Mouse (Mus musculus): ENCODE data around the gene Gse1. TPM values are rescaled to one million over a fixed set of nuclear protein-coding genes. Genes with fewer than 3 reads are reported as not detected.

Gene Gse1
- polyA plus RNA-seq, 1 experiment, result 17.1 TPM

- peaks cover 71% of the 10 kb centered on the region for H3K4me1 ChIP-seq (ENCODE audit: control insufficient read depth)
- H3K9me3 ChIP-seq (ENCODE audit: control insufficient read depth, low read length), result peaks cover 5% of the 10 kb centered on the region
- H3K4me3 ChIP-seq (replicated peaks), result no peak overlapping the region
- no peaks in the 10 kb centered on the region; the same call in 1 of the 2 replicates for H3K27me3 ChIP-seq (ENCODE audit: control insufficient read depth)
- H3K36me3 ChIP-seq (ENCODE audit: control insufficient read depth), result peaks cover 5% of the 10 kb centered on the region; the same call in 1 of the 2 replicates
- TF ChIP-seq GATA1 (IDR thresholded peaks at IDR 0.05; ENCODE audit: low read length), result no peak
- TF ChIP-seq TAL1 (IDR thresholded peaks at IDR 0.05; ENCODE audit: low read length), result no peak
These were observed 153.6 kb downstream of the Gse1 start for GRCm38 (mm10) chr8:120381865-120382264.

GRCm38 (mm10) chr8:120382436-120383203, 154.4 kb downstream of the Gse1 start:
- Histone ChIP-seq H3K36me3 (ENCODE audit: control insufficient read depth) (peaks cover 5% of the 10 kb centered on the region; the same call in 1 of the 2 replicates), H3K4me1 (ENCODE audit: control insufficient read depth) (peaks cover 71% of the 10 kb centered on the region), H3K4me3 (replicated peaks) (no peak overlapping the region), H3K9me3 (ENCODE audit: control insufficient read depth, low read length) (peaks cover 5% of the 10 kb centered on the region), H3K27me3 (ENCODE audit: control insufficient read depth) (no peaks in the 10 kb centered on the region; the same call in 1 of the 2 replicates)
- TF ChIP-seq TAL1 (IDR thresholded peaks at IDR 0.05; ENCODE audit: low read length), result no peak
- no peak for TF ChIP-seq GATA1 (IDR thresholded peaks at IDR 0.05; ENCODE audit: low read length)

GRCm38 (mm10) chr8:120383204-120383560, 154.9 kb downstream of the Gse1 start:
- TF ChIP-seq GATA1 (IDR thresholded peaks at IDR 0.05; ENCODE audit: low read length) (no peak), TAL1 (IDR thresholded peaks at IDR 0.05; ENCODE audit: low read length) (no peak)
- peaks cover 69% of the 10 kb centered on the region for H3K4me1 ChIP-seq (ENCODE audit: control insufficient read depth)
- peaks cover 5% of the 10 kb centered on the region for H3K9me3 ChIP-seq (ENCODE audit: control insufficient read depth, low read length)
- H3K4me3 ChIP-seq (replicated peaks), result no peak overlapping the region
- H3K27me3 ChIP-seq (ENCODE audit: control insufficient read depth), result no peaks in the 10 kb centered on the region; the same call in 1 of the 2 replicates
- H3K36me3 ChIP-seq (ENCODE audit: control insufficient read depth), result peaks cover 5% of the 10 kb centered on the region; the same call in 1 of the 2 replicates

GRCm38 (mm10) chr8:120383713-120384112, 155.5 kb downstream of the Gse1 start:
- H3K9me3 ChIP-seq (ENCODE audit: control insufficient read depth, low read length), result peaks cover 5% of the 10 kb centered on the region
- TF ChIP-seq GATA1 (IDR thresholded peaks at IDR 0.05; ENCODE audit: low read length) (no peak), TAL1 (IDR thresholded peaks at IDR 0.05; ENCODE audit: low read length) (no peak)
- no peak overlapping the region for H3K4me3 ChIP-seq (replicated peaks)
- peaks cover 5% of the 10 kb centered on the region; the same call in 1 of the 2 replicates for H3K36me3 ChIP-seq (ENCODE audit: control insufficient read depth)
- H3K4me1 ChIP-seq (ENCODE audit: control insufficient read depth), result peaks cover 66% of the 10 kb centered on the region
- no peaks in the 10 kb centered on the region; the same call in 1 of the 2 replicates for H3K27me3 ChIP-seq (ENCODE audit: control insufficient read depth)

GRCm38 (mm10) chr8:120384745-120385144, 156.5 kb downstream of the Gse1 start:
- Histone ChIP-seq H3K9me3 (ENCODE audit: control insufficient read depth, low read length) (peaks cover 5% of the 10 kb centered on the region), H3K27me3 (ENCODE audit: control insufficient read depth) (no peaks in the 10 kb centered on the region; the same call in 1 of the 2 replicates), H3K4me3 (replicated peaks) (no peak overlapping the region), H3K36me3 (ENCODE audit: control insufficient read depth) (peaks cover 5% of the 10 kb centered on the region; the same call in 1 of the 2 replicates), H3K4me1 (ENCODE audit: control insufficient read depth) (peaks cover 67% of the 10 kb centered on the region)
- no peak for TF ChIP-seq GATA1 (IDR thresholded peaks at IDR 0.05; ENCODE audit: low read length)
- no peak for TF ChIP-seq TAL1 (IDR thresholded peaks at IDR 0.05; ENCODE audit: low read length)

- H3K36me3 ChIP-seq (ENCODE audit: control insufficient read depth), result peaks cover 5% of the 10 kb centered on the region; the same call in 1 of the 2 replicates
- no peak overlapping the region for H3K4me3 ChIP-seq (replicated peaks)
- peaks cover 63% of the 10 kb centered on the region for H3K4me1 ChIP-seq (ENCODE audit: control insufficient read depth)
- no peaks in the 10 kb centered on the region; the same call in 1 of the 2 replicates for H3K27me3 ChIP-seq (ENCODE audit: control insufficient read depth)
- TF ChIP-seq TAL1 (IDR thresholded peaks at IDR 0.05; ENCODE audit: low read length) (no peak), GATA1 (IDR thresholded peaks at IDR 0.05; ENCODE audit: low read length) (no peak)
- peaks cover 5% of the 10 kb centered on the region for H3K9me3 ChIP-seq (ENCODE audit: control insufficient read depth, low read length)
These were observed 160.0 kb downstream of the Gse1 start for GRCm38 (mm10) chr8:120388246-120388645.

- no peaks in the 10 kb centered on the region; the same call in 1 of the 2 replicates for H3K9me3 ChIP-seq (ENCODE audit: control insufficient read depth, low read length)
- peaks cover 2% of the 10 kb centered on the region; the same call in 1 of the 2 replicates for H3K36me3 ChIP-seq (ENCODE audit: control insufficient read depth)
- H3K4me1 ChIP-seq (ENCODE audit: control insufficient read depth), result peaks cover 58% of the 10 kb centered on the region
- no peak for TF ChIP-seq TAL1 (IDR thresholded peaks at IDR 0.05; ENCODE audit: low read length)
- no peak for TF ChIP-seq GATA1 (IDR thresholded peaks at IDR 0.05; ENCODE audit: low read length)
- H3K27me3 ChIP-seq (ENCODE audit: control insufficient read depth), result no peaks in the 10 kb centered on the region
- no peak overlapping the region for H3K4me3 ChIP-seq (replicated peaks)
These were observed 162.3 kb downstream of the Gse1 start for GRCm38 (mm10) chr8:120390598-120390997.

GRCm38 (mm10) chr8:120391856-120392255, 163.6 kb downstream of the Gse1 start:
- Histone ChIP-seq H3K9me3 (ENCODE audit: control insufficient read depth, low read length) (peaks cover 5% of the 10 kb centered on the region), H3K27me3 (ENCODE audit: control insufficient read depth) (peaks cover under 1% of the 10 kb centered on the region), H3K36me3 (ENCODE audit: control insufficient read depth) (no peaks in the 10 kb centered on the region), H3K4me1 (ENCODE audit: control insufficient read depth) (peaks cover 50% of the 10 kb centered on the region), H3K4me3 (replicated peaks) (no peak overlapping the region)
- TF ChIP-seq TAL1 (IDR thresholded peaks at IDR 0.05; ENCODE audit: low read length) (no peak), GATA1 (IDR thresholded peaks at IDR 0.05; ENCODE audit: low read length) (no peak)

GRCm38 (mm10) chr8:120393085-120393484, 164.8 kb downstream of the Gse1 start:
- H3K4me3 ChIP-seq (replicated peaks), result no peak overlapping the region
- no peak for TF ChIP-seq TAL1 (IDR thresholded peaks at IDR 0.05; ENCODE audit: low read length)
- no peak for TF ChIP-seq GATA1 (IDR thresholded peaks at IDR 0.05; ENCODE audit: low read length)
- no peaks in the 10 kb centered on the region for H3K36me3 ChIP-seq (ENCODE audit: control insufficient read depth)
- H3K4me1 ChIP-seq (ENCODE audit: control insufficient read depth), result peaks cover 46% of the 10 kb centered on the region
- H3K9me3 ChIP-seq (ENCODE audit: control insufficient read depth, low read length), result peaks cover 5% of the 10 kb centered on the region
- H3K27me3 ChIP-seq (ENCODE audit: control insufficient read depth), result peaks cover 8% of the 10 kb centered on the region
